Mouse (Mus musculus): Measurements from ENCODE around the gene Gna14. TPM values are rescaled to one million over a fixed set of nuclear protein-coding genes. Genes with fewer than 3 reads are reported as not detected.

Gene Gna14
- polyA plus RNA-seq, 1 experiment from 2014 or later, result 1.3 TPM

DNA sequence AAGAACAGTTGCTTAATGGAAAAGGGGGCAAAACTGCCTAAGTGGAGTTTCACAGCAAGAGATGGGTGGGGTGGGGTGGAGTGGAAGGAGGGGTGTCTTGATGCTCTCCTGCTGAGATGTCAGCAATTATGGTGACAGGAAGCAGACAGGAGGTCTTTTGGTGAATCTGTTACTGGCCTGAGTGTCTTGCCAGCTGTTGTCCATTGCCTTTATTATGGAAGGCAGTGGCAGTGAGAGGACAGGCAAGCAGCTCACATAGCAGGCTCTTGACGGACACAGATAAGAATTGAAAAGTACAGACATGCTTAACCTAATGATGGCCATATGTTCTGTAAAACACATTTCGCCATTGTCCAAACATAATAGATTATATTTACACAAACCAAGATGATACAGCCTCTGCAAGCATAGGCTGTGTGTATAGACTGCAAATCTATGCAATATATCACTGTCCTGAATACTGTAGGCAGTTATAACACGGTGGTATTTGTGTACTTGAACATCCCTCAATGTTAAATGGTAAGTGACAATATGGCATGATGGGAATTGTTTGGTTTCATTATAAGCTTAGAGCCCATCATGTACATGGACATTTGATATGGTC lies 92.8 kb downstream of the Gna14 start:
- Histone ChIP-seq H3K27ac (replicated peaks) (no peak overlapping the region), H3K4me1 (no peaks in the 10 kb centered on the region), H3K9ac (replicated peaks) (no peak overlapping the region), H3K4me3 (no peak overlapping the region), H3K36me3 (no peaks in the 10 kb centered on the region), H3K27me3 (no peaks in the 10 kb centered on the region), H3K9me3 (no peaks in the 10 kb centered on the region), H3K4me2 (replicated peaks) (no peak overlapping the region)
- ATAC-seq (replicated peaks), result no peak
- WGBS, result 85% methylated on average over 3 of the region's 3 CpGs

DNA sequence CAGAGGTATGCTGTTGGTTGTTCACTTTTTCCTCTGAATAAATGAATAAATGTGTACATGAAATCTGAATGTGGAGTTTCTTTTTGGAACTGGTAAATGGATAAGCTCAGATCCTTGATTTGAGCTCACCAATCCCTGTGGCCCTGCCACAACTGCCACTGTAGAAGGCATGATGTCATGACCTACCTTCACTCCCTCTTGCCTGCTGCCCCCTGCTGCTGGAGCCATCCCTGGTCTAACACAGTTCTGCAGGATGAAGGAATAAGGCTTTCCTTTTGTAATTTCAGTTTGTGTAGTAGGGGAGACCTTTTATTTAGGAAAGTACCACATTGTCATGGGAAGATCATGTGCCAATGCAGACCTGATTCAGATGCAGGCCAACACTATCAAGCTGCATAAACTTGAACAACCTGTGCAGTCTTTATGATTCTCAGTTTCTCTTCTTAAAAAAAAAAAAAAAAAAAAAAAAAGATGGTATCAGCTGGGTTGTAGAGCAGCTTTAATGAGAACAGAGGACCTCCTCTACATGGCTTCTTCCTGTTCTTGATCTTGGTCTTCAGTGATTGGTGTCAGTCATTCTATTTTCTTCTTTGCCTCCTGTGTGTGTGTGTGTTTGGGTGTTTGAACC lies 93.8 kb downstream of the Gna14 start:
- H3K9ac ChIP-seq (replicated peaks), result no peak overlapping the region
- no peaks in the 10 kb centered on the region for H3K36me3 ChIP-seq
- no peak overlapping the region for H3K4me3 ChIP-seq
- H3K27ac ChIP-seq (replicated peaks), result no peak overlapping the region
- H3K9me3 ChIP-seq, result no peaks in the 10 kb centered on the region
- H3K4me1 ChIP-seq, result no peaks in the 10 kb centered on the region
- H3K4me2 ChIP-seq (replicated peaks), result no peak overlapping the region
- no peak for ATAC-seq (replicated peaks)
- H3K27me3 ChIP-seq, result no peaks in the 10 kb centered on the region

DNA sequence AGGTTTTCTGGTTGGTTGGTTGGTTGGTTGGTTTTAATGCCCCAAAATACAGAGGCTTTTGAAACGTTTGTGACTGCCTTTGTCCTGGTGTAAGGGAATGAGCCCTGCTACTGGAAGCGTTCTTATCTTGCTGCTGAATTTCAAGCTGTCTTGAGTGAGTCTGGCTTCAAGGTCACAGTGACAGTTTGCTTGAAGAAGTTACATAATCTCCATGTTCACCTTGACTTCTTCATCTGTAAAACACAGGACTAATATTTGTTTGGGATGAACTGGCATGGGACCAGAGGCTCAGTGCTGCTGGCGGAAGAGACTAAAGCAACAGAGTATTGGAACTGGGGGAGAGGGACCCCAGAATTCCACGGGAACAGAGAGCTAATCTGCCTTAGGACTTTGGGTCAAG lies 94.4 kb downstream of the Gna14 start:
- no peak overlapping the region for H3K27ac ChIP-seq (replicated peaks)
- H3K9me3 ChIP-seq, result no peaks in the 10 kb centered on the region
- no peak overlapping the region for H3K4me3 ChIP-seq
- no peaks in the 10 kb centered on the region for H3K4me1 ChIP-seq
- H3K9ac ChIP-seq (replicated peaks), result no peak overlapping the region
- 76% methylated on average over 4 of the region's 4 CpGs for WGBS
- no peak overlapping the region for H3K4me2 ChIP-seq (replicated peaks)
- ATAC-seq (replicated peaks), result no peak
- no peaks in the 10 kb centered on the region for H3K27me3 ChIP-seq
- H3K36me3 ChIP-seq, result no peaks in the 10 kb centered on the region

DNA sequence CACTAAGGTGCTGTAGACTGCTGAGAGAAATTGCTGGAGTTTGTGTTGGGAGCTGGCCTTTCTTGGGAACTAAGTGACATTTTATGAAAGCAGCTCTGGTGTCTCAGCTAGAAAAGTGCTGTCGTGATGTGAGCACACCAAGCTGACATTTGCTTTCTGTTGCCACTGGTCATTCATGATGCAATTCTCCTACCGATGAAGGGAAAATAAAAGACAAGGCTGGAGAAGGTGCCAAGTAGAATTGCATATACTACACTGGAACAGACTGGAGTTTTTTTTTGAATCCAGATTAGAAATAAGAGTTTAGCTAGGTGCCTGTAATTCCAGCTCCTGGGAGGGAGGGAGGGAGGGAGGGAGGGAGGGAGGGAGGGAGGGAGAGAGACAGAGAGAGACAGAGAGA lies 98.7 kb downstream of the Gna14 start:
- H3K36me3 ChIP-seq, result no peaks in the 10 kb centered on the region
- H3K27ac ChIP-seq (replicated peaks), result no peak overlapping the region
- no peak for ATAC-seq (replicated peaks)
- 90% methylated on average over 2 of the region's 2 CpGs for WGBS
- H3K4me1 ChIP-seq, result no peaks in the 10 kb centered on the region
- no peak overlapping the region for H3K4me2 ChIP-seq (replicated peaks)
- no peaks in the 10 kb centered on the region for H3K27me3 ChIP-seq
- no peak overlapping the region for H3K9ac ChIP-seq (replicated peaks)
- H3K9me3 ChIP-seq, result no peaks in the 10 kb centered on the region
- no peak overlapping the region for H3K4me3 ChIP-seq

- no peak overlapping the region for H3K4me3 ChIP-seq
- no peaks in the 10 kb centered on the region for H3K27me3 ChIP-seq
Observed at GRCm38 (mm10) chr19:16538416-16538815, 102.9 kb downstream of the Gna14 start.

GRCm38 (mm10) chr19:16543688-16544087 lies 108.1 kb downstream of the Gna14 start:
- no peak overlapping the region for H3K4me2 ChIP-seq (replicated peaks)
- H3K4me1 ChIP-seq, result no peaks in the 10 kb centered on the region
- no peak overlapping the region for H3K9ac ChIP-seq (replicated peaks)
- H3K9me3 ChIP-seq, result no peaks in the 10 kb centered on the region
- no peaks in the 10 kb centered on the region for H3K27me3 ChIP-seq
- H3K27ac ChIP-seq (replicated peaks), result no peak overlapping the region
- ATAC-seq (replicated peaks), result no peak
- 92% methylated on average over 4 of the region's 4 CpGs for WGBS
- no peak overlapping the region for H3K4me3 ChIP-seq
- H3K36me3 ChIP-seq, result no peaks in the 10 kb centered on the region

More at GRCm38 (mm10) chr19:16538416-16538815, 102.9 kb downstream of the Gna14 start:
- WGBS, result 95% methylated on average over 2 of the region's 2 CpGs
- ATAC-seq (replicated peaks), result no peak
- Histone ChIP-seq H3K4me2 (replicated peaks) (no peak overlapping the region), H3K36me3 (no peaks in the 10 kb centered on the region), H3K9me3 (no peaks in the 10 kb centered on the region), H3K4me1 (no peaks in the 10 kb centered on the region), H3K9ac (replicated peaks) (no peak overlapping the region), H3K27ac (replicated peaks) (no peak overlapping the region)

GRCm38 (mm10) chr19:16556988-16557387 lies 121.4 kb downstream of the Gna14 start:
- H3K36me3 ChIP-seq, result no peaks in the 10 kb centered on the region
- H3K4me2 ChIP-seq (replicated peaks), result no peak overlapping the region
- no peaks in the 10 kb centered on the region for H3K9me3 ChIP-seq
- no peak overlapping the region for H3K9ac ChIP-seq (replicated peaks)
- no peak for ATAC-seq (replicated peaks)
- H3K4me3 ChIP-seq, result no peak overlapping the region
- H3K27ac ChIP-seq (replicated peaks), result no peak overlapping the region
- no peaks in the 10 kb centered on the region for H3K4me1 ChIP-seq
- no peaks in the 10 kb centered on the region for H3K27me3 ChIP-seq
- 69% methylated on average over 8 of the region's 8 CpGs for WGBS

GRCm38 (mm10) chr19:16557971-16558370 lies 122.4 kb downstream of the Gna14 start:
- 78% methylated on average over 5 of the region's 5 CpGs for WGBS
- Histone ChIP-seq H3K4me2 (replicated peaks) (no peak overlapping the region), H3K27me3 (no peaks in the 10 kb centered on the region), H3K9me3 (no peaks in the 10 kb centered on the region), H3K4me3 (no peak overlapping the region), H3K36me3 (no peaks in the 10 kb centered on the region), H3K27ac (replicated peaks) (no peak overlapping the region), H3K4me1 (no peaks in the 10 kb centered on the region), H3K9ac (replicated peaks) (no peak overlapping the region)
- ATAC-seq (replicated peaks), result no peak

- Histone ChIP-seq H3K36me3 (no peaks in the 10 kb centered on the region), H3K4me2 (replicated peaks) (no peak overlapping the region), H3K4me1 (no peaks in the 10 kb centered on the region), H3K9ac (replicated peaks) (no peak overlapping the region), H3K27ac (replicated peaks) (no peak overlapping the region), H3K4me3 (no peak overlapping the region), H3K9me3 (no peaks in the 10 kb centered on the region), H3K27me3 (no peaks in the 10 kb centered on the region)
- no peak for ATAC-seq (replicated peaks)
- 69% methylated on average over 2 of the region's 2 CpGs for WGBS
Observed at GRCm38 (mm10) chr19:16558570-16558969, 123.0 kb downstream of the Gna14 start.

DNA sequence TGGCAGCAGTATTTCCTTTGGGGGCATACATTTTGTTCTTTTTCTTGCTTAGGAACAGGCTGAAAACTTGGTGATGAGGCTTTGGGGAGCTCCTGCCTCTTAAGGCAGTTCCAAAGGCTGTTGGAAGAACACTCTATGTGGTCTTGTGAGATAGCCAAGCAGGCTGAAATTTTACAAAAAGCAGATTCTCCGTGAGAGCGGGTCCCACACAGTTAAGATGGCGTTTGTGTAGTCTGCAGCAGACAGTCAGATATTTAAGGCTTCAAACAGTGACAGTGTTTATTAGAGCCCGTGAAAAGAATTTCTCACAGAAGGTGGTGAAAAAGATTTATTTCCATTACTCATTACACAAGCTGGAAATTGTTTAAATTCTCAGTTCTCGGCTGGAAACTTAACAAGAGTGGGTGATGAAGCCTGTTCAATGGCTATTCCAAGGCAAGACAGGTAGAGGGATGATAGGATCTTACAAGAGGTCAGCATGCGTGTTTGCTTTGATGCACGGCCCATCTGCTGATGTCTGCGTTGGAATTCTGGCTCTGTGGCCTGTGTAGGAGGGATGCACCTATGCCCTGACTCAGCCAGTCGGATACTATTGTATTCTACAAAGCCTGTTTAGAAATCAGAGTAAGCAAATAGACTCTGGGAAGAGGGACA lies 123.8 kb downstream of the Gna14 start:
- Histone ChIP-seq H3K9ac (replicated peaks) (no peak overlapping the region), H3K27ac (replicated peaks) (no peak overlapping the region), H3K36me3 (no peaks in the 10 kb centered on the region), H3K27me3 (no peaks in the 10 kb centered on the region), H3K4me3 (no peak overlapping the region), H3K4me2 (replicated peaks) (no peak overlapping the region), H3K9me3 (no peaks in the 10 kb centered on the region), H3K4me1 (no peaks in the 10 kb centered on the region)
- ATAC-seq (replicated peaks), result no peak
- WGBS, result 85% methylated on average over 9 of the region's 9 CpGs

DNA sequence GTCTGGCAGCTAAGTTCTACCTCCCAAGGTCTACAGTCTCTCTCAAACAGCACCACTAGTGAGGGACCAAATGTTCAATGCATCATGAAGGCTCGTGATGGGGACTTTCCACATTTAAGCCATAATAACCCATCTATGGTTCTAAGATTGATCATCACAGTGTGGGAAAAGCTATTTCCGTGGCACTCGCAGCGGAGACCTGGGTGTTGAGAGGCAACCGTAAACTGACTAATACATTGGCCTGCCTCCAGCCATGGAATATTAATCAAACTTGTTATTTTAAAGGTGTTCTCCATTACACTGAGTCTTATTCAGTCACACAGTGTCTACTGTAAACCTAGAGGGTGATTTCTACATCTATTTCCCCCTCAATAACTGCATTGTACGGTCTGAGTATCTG lies 127.1 kb downstream of the Gna14 start:
- Histone ChIP-seq H3K9ac (replicated peaks) (no peak overlapping the region), H3K4me2 (replicated peaks) (no peak overlapping the region), H3K9me3 (no peaks in the 10 kb centered on the region), H3K27ac (replicated peaks) (no peak overlapping the region), H3K27me3 (no peaks in the 10 kb centered on the region), H3K36me3 (no peaks in the 10 kb centered on the region), H3K4me3 (no peak overlapping the region), H3K4me1 (no peaks in the 10 kb centered on the region)
- WGBS, result 93% methylated on average over 6 of the region's 6 CpGs
- no peak for ATAC-seq (replicated peaks)

GRCm38 (mm10) chr19:16576790-16577189 lies 141.2 kb downstream of the Gna14 start:
- WGBS, result 89% methylated on average over 6 of the region's 6 CpGs
- Histone ChIP-seq H3K36me3 (no peaks in the 10 kb centered on the region), H3K27me3 (no peaks in the 10 kb centered on the region), H3K9me3 (no peaks in the 10 kb centered on the region), H3K9ac (replicated peaks) (no peak overlapping the region), H3K27ac (replicated peaks) (no peak overlapping the region), H3K4me3 (no peak overlapping the region), H3K4me1 (no peaks in the 10 kb centered on the region), H3K4me2 (replicated peaks) (no peak overlapping the region)
- no peak for ATAC-seq (replicated peaks)
